Mouse (Mus musculus): ENCODE data around the gene Panx1. TPM values are rescaled to one million over a fixed set of nuclear protein-coding genes. Genes with fewer than 3 reads are reported as not detected.

Gene Panx1
- polyA plus RNA-seq, 1 experiment from 2014 or later = 37.9 TPM

- no peak overlapping the region for H3K9ac ChIP-seq
- whole genome bisulfite sequencing = 82% methylated on average over 1 of the region's 1 CpGs
These were observed 82.5 kb downstream of the Panx1 start for GRCm38 (mm10) chr9:14962769-14963168.

GRCm38 (mm10) chr9:14954659-14955058 lies 90.6 kb downstream of the Panx1 start:
- 88% methylated on average over 1 of the region's 1 CpGs for WGBS

More at GRCm38 (mm10) chr9:14962769-14963168, 82.5 kb downstream of the Panx1 start:
- Histone ChIP-seq H3K27me3 (no peaks in the 10 kb centered on the region), H3K9me3 (no peaks in the 10 kb centered on the region), H3K4me2 (no peak overlapping the region), H3K27ac (no peak overlapping the region), H3K4me1 (no peaks in the 10 kb centered on the region), H3K4me3 (no peak overlapping the region), H3K36me3 (no peaks in the 10 kb centered on the region)
- no peak for ATAC-seq (ENCODE audit: insufficient number of reproducible peaks, low FRiP score, low TSS enrichment, low read depth)

More at GRCm38 (mm10) chr9:14954659-14955058, 90.6 kb downstream of the Panx1 start:
- H3K9ac ChIP-seq = no peak overlapping the region
- H3K27ac ChIP-seq = no peak overlapping the region
- H3K27me3 ChIP-seq = no peaks in the 10 kb centered on the region
- H3K4me3 ChIP-seq = no peak overlapping the region
- no peaks in the 10 kb centered on the region for H3K36me3 ChIP-seq
- no peaks in the 10 kb centered on the region for H3K9me3 ChIP-seq
- ATAC-seq (ENCODE audit: insufficient number of reproducible peaks, low FRiP score, low TSS enrichment, low read depth) = no peak
- H3K4me2 ChIP-seq = no peak overlapping the region
- H3K4me1 ChIP-seq = no peaks in the 10 kb centered on the region

Other genes with a start within 250 kb of the Panx1 start
- 3.3 and 3.6 TPM in 2 replicates for gene Gpr83, start 185.3 kb downstream of the Panx1 start, polyA plus RNA-seq (2015; fragmentation: Nextera tagmentation; extraction: Ambion mirVana)
- gene Izumo1r, start 141.5 kb downstream of the Panx1 start, polyA plus RNA-seq (2015; fragmentation: Nextera tagmentation; extraction: Ambion mirVana) = 0.23 and 0.38 TPM in 2 replicates
- 0.17 and 0.36 TPM in 2 replicates for gene Hephl1, start 66.6 kb upstream of the Panx1 start, polyA plus RNA-seq (2015; fragmentation: Nextera tagmentation; extraction: Ambion mirVana)
- gene Vstm5, start 193.6 kb upstream of the Panx1 start, polyA plus RNA-seq (2015; fragmentation: Nextera tagmentation; extraction: Ambion mirVana) = 10.7 and 12.5 TPM in 2 replicates
- gene Med17, start 234.5 kb upstream of the Panx1 start, polyA plus RNA-seq (2015; fragmentation: Nextera tagmentation; extraction: Ambion mirVana) = 29.9 and 32.7 TPM in 2 replicates